Mouse (Mus musculus) large intestine, adult 2 months (tissue): ENCODE measurements at regions not wholly inside any gene's neighbourhood (a gene's known extent, or its start where the extent isn't known, plus 50 kb on each side); places are given as distances from the start of the nearest gene placed in this dataset.

ENCODE experiments used
- DNase-seq: peaks from one replicate; pipeline ENCODE4 v3.0.0-alpha.2; 2012; ENCODE audit warnings: low read depth, low spot score
- WGBS: fragments of 180-500 bp; shearing (Covaris S2); methylation state at CpG from one replicate; pipeline ENCODE4 v1.1.7; 2018; 5-methylcytosine and 5-hydroxymethylcytosine counted together

- DNase-seq = no peak
- WGBS = 46% methylated on average over 3 of the region's 3 CpGs
Measured at GRCm38 (mm10) chr3:137482546-137482945, 138.9 kb upstream of the Ddit4l start.

- no peak for DNase-seq
- WGBS = 42% methylated on average over 4 of the region's 4 CpGs
Measured at GRCm38 (mm10) chr3:137482971-137483370, 138.4 kb upstream of the Ddit4l start.

DNA sequence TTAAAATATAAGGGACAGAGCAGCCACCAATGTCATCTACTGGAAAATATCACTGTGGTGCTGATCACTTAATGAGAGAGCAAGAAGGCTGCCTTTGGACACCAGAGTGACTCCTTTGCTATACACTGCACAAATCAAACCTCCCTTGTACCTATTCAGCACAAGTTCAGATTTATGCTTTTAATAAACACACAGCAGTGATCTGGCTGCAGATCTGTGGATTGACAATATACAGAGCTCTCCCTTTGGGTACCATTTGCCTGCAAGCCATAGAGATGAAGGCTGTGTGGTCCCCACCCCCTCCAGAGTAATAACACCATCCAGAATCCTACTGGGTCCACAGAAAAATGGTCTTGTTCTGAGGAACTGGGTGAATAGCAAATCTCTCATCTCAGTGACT, 131.8 kb upstream of the Ddit4l start:
- no peak for DNase-seq

- WGBS = 36% methylated on average over 1 of the region's 1 CpGs
- no peak for DNase-seq
Measured at GRCm38 (mm10) chr3:137491508-137492019, 129.8 kb upstream of the Ddit4l start.

- DNase-seq = no peak
- WGBS = 88% methylated on average over 3 of the region's 3 CpGs
Measured at GRCm38 (mm10) chr3:137498343-137498742, 123.1 kb upstream of the Ddit4l start.

- 72% methylated on average over 1 of the region's 1 CpGs for WGBS
- no peak for DNase-seq
Measured at GRCm38 (mm10) chr3:137511283-137511682, 110.1 kb upstream of the Ddit4l start.

DNA sequence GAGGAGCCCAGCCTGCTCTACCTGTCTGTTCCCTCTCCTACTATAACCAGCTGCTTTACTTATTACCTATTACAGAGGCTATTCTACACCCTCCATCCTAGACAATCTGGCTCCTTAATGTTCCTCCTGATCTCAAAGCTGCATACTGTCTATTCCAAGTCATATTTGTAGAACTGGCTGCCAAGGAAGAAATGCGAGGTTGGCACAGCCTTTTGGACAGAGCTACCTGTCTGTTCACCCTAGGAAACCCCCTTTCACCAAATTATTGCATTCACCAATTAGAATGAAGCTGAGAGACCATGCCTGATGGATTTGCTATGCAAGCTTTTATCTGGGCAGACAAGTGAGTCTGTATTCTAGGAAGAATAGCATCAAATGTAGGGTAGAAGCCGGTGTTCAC, 109.0 kb upstream of the Ddit4l start:
- WGBS = 79% methylated on average over 2 of the region's 2 CpGs
- DNase-seq = no peak

DNA sequence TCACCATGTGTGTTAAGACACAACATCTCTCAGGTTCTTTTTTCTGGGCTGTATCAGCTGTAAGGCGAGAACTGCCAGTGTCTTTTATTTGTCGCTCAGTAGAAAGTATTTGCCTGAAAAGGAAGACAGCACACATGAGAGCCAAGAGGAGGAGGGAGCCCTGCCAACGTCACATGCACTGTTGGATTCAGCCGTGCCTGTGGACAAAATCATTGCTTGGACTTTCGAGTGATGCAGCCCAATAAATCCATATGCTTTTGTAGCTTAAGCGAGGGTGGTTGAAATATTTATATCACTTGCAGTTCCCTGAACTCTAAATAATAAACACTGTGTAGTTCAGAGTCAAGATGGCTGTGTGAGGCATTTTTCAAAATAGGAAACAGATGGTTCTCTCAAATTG, 108.4 kb upstream of the Ddit4l start:
- DNase-seq = no peak
- WGBS = 58% methylated on average over 6 of the region's 6 CpGs

- no peak for DNase-seq
- WGBS = 93% methylated on average over 2 of the region's 2 CpGs
Measured at GRCm38 (mm10) chr3:137514238-137514637, 107.2 kb upstream of the Ddit4l start.

DNA sequence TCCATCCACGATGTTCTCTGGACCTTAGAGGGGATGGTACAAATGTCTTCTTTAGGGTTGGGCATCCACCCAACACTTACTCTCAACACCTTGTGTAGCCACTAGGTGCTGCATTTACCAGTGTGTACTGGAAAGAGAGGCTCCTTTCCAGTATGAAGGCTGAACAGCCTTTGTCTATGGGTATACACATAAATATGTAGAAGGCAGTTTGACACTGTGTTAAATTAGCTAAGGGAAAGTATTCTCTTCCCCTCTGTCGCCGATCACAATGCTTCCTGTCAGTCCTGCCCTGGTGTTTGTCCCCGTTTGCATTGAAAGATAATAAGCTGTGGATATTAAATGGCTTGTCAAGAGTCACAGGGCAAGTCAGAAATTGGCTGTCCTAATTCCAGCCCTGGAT, 104.0 kb upstream of the Ddit4l start:
- WGBS = 50% methylated on average over 4 of the region's 4 CpGs

DNA sequence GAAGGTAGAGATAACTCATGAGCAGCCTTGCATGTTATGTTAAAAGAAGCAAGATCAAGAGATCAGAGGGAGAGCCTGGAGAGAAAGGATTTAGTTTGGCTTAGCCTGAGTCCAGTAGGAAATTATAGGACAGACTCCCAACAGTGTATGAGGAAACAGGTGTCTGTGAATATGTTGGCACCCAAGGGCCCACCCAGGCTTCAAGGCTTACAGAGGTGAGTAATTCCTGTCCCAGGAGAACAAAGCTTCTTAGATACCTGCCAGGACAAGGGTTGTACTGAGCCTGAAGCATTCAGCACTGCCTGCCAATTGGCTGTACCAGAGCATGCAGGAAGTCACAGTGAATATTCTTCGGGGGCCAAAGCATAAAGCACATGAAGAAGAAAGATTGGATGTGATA, 101.2 kb upstream of the Ddit4l start:
- no peak for DNase-seq
- WGBS = 72% methylated on average over 1 of the region's 1 CpGs

More for the DNA sequence above, 104.0 kb upstream of the Ddit4l start:
- no peak for DNase-seq

- 66% methylated on average over 12 of the region's 12 CpGs for WGBS
- no peak for DNase-seq
Measured at GRCm38 (mm10) chr3:137525606-137526575, 95.5 kb upstream of the Ddit4l start.

GRCm38 (mm10) chr3:137529592-137529960, 91.8 kb upstream of the Ddit4l start:
- WGBS = 53% methylated on average over 2 of the region's 2 CpGs
- no peak for DNase-seq

DNA sequence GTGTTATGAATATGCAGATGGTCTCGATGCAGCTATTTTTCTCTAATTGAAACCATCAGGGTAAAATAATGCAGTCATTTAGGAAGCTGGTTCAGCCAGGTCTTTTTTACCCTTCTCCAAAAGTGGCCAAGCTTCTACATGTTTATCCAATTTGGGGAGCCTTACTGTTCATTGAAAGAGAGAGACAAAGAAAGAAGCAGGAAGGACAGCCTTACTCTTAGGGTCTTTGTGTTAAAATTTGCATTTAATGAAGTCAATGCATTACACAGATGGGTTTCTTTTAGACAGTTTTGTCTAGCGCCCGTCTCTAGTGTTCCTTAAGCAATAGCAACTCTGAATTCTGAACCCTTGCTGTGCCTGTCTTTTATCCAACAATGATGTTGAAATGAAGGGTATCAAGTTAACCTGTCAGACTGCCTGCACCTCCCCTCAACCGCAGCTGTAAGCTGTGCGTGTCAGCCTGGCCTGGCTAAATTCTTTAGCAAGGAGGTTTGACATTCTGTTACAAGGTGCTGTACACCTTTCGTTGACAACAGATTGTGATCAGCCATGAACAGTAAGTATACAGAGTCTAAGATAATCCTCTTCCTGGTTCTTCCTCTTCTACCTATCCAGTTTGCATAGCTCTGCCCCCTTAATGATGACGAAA, 91.3 kb upstream of the Ddit4l start:
- 80% methylated on average over 7 of the region's 7 CpGs for WGBS
- DNase-seq = no peak

DNA sequence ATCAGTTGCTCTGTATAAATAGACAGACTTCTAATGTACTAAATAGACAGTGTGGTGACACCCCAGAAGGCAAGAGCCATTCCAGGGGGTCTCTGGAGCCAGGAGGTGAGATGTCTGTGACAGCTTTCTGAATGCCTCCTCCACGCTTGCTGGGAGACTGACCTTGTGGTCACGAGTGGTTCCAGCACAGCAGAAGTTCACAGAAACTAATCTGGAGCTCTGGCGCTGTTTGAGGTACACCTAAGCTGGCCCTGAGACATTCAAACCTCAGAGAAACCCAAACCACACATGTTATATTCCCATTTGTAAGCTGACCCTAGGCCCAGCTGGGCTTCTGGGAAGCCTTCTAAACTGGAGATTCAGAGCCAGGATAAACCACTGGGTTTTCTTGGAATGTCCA, 79.7 kb upstream of the Ddit4l start:
- WGBS = 72% methylated on average over 3 of the region's 3 CpGs

GRCm38 (mm10) chr3:137542343-137542742, 79.1 kb upstream of the Ddit4l start:
- 73% methylated on average over 1 of the region's 1 CpGs for WGBS
- no peak for DNase-seq

More for the DNA sequence above, 79.7 kb upstream of the Ddit4l start:
- DNase-seq = no peak

DNA sequence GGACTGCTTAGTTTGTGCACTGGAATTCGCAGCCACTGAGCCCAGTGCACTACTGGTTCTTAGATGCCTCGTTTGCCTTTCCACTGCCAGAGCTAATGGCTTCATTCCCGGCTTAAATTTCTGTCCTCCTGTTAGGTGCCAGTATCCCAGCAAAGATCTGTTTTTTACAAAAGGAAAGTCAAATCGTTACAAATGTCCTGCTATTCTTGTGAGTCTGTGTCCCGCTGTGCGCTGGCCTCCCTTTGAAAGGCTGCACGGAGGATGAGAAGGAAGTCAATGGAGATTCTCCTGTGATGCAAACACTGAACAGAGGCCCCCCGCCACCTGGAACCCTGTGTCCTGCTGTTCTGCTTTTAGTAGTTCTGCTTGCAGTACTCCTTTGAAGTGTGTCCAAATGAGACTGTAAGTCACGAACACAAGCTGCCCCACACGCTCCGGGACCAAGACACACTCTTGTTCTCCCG, 74.0 kb upstream of the Ddit4l start:
- no peak for DNase-seq
- WGBS = 22% methylated on average over 12 of the region's 12 CpGs

GRCm38 (mm10) chr3:137547938-137548337, 73.5 kb upstream of the Ddit4l start:
- WGBS = 35% methylated on average over 6 of the region's 6 CpGs
- DNase-seq = no peak

GRCm38 (mm10) chr3:137550708-137551107, 70.7 kb upstream of the Ddit4l start:
- DNase-seq = no peak

GRCm38 (mm10) chr3:137552472-137553336, 68.7 kb upstream of the Ddit4l start:
- WGBS = 41% methylated on average over 12 of the region's 12 CpGs
- no peak for DNase-seq

More at GRCm38 (mm10) chr3:137550708-137551107, 70.7 kb upstream of the Ddit4l start:
- 89% methylated on average over 4 of the region's 4 CpGs for WGBS
